Mouse (Mus musculus) c-Kit-positive CD71-positive TER-119-negative erythroid progenitor cells, embryonic 14.5 days (primary cell): ENCODE data around the gene Dlgap4.

Experiments
- DNase-seq: peaks from one replicate; pipeline ENCODE4 v3.0.0-alpha.2; 2013; ENCODE audit warnings: low read depth

The Dlgap4 gene

GRCm38 (mm10) chr2:156803698-156804372 lies 190.3 kb downstream of the Dlgap4 start:
- no peak for DNase-seq

- no peak for DNase-seq
These were observed 191.1 kb downstream of the Dlgap4 start for GRCm38 (mm10) chr2:156804589-156804988.

- no peak for DNase-seq
These were observed 193.4 kb downstream of the Dlgap4 start for GRCm38 (mm10) chr2:156806886-156807285.

GRCm38 (mm10) chr2:156809579-156809978 lies 196.1 kb downstream of the Dlgap4 start:
- no peak for DNase-seq

- DNase-seq, result no peak
These were observed 197.2 kb downstream of the Dlgap4 start for GRCm38 (mm10) chr2:156810716-156811115.

- DNase-seq, result no peak
These were observed 198.1 kb downstream of the Dlgap4 start for GRCm38 (mm10) chr2:156811556-156811955.
